Mouse (Mus musculus): ENCODE results near the gene Cdc37l1.

DNA sequence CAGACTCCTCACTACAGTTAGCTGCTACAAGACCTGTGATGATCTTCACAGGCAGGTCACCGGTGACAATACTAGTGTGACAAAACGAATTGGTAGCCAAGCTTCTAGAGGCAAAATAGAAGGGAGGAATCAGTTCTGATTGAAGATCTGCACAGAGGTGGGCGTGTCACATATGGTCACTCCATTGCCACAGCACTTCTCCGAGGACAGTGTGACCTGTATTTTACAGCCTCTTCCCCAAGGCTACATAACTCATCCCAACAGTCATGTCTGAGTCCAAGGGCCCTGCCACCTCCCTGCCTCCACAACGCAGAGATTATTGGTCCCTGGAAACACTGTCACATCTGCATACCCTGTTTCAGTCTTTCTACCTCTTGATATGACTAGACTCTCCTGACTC is 20.9 kb upstream of the Cdc37l1 start:
- TF ChIP-seq CTCF (IDR thresholded peaks at IDR 0.05; ENCODE audit: insufficient read depth, low read length) = no peak
- no peak for TF ChIP-seq POLR2A (IDR thresholded peaks at IDR 0.05; ENCODE audit: borderline replicate concordance, extremely low read depth, low read depth, low read length)
